Mouse (Mus musculus) MEL (cell line): ENCODE data around the gene Cd5.

Experiments used
- CTCF ChIP-seq, 3 experiments: IDR thresholded peaks in 2 of 3; conservative IDR thresholded peaks in 1 of 3; 2 replicates each; pipeline ENCODE4 v1.5.1; 2011 to 2012; ENCODE audit warnings: low read length in 3 of 3, low read depth in 2 of 3, mild to moderate bottlenecking in 2 of 3, improper control_type of control experiment in 1 of 3, inconsistent platforms in 1 of 3, mixed read lengths in 1 of 3, moderate library complexity in 1 of 3; ENCODE audit not compliant: control insufficient read depth in 1 of 3, insufficient read depth in 1 of 3, poor library complexity in 1 of 3, severe bottlenecking in 1 of 3
- EP300 ChIP-seq, 2 experiments: IDR thresholded peaks; 2 replicates each; pipeline ENCODE4 v1.6.1; 2011; ENCODE audit warnings: improper control_type of control experiment in 2 of 2, low read length in 2 of 2, low read depth in 1 of 2, mild to moderate bottlenecking in 1 of 2
- MAX ChIP-seq: IDR thresholded peaks from 2 replicates; pipeline ENCODE4 v1.6.1; 2011; ENCODE audit warnings: low read length, improper control_type of control experiment
- MAZ ChIP-seq: IDR thresholded peaks from 2 replicates; pipeline ENCODE4 v1.6.1; 2012; ENCODE audit warnings: low read depth, mild to moderate bottlenecking, inconsistent platforms, low read length, improper control_type of control experiment
- NRF1 ChIP-seq: IDR thresholded peaks from 2 replicates; pipeline ENCODE4 v1.6.1; 2014; ENCODE audit warnings: low read depth, mild to moderate bottlenecking, inconsistent platforms, low read length, improper control_type of control experiment, moderate library complexity; ENCODE audit not compliant: poor library complexity, insufficient read depth, severe bottlenecking
- POLR2A ChIP-seq, 2 experiments: IDR thresholded peaks; 2 replicates each; pipeline ENCODE4 v1.6.1; 2011 to 2012; ENCODE audit warnings: low read length in 2 of 2, mild to moderate bottlenecking in 2 of 2, control low read depth in 1 of 2, improper control_type of control experiment in 1 of 2, low read depth in 1 of 2, moderate library complexity in 1 of 2; ENCODE audit not compliant: control insufficient read depth in 1 of 2, insufficient read depth in 1 of 2, poor library complexity in 1 of 2
- USF1 ChIP-seq: IDR thresholded peaks from 2 replicates; pipeline ENCODE4 v1.6.1; 2014; ENCODE audit warnings: low read depth, mild to moderate bottlenecking, inconsistent platforms, low read length, improper control_type of control experiment, moderate library complexity

GRCm38 (mm10) chr19:10720524-10720923 is 18.3 kb downstream of the Cd5 start:
- TF ChIP-seq POLR2A (IDR thresholded peaks at IDR 0.05; ENCODE audit: control insufficient read depth in 1 of 2, insufficient read depth in 1 of 2, low read depth in 1 of 2, low read length in 2 of 2, poor library complexity in 1 of 2) (no peak), EP300 (IDR thresholded peaks at IDR 0.05; ENCODE audit: low read depth in 1 of 2, low read length in 2 of 2) (no peak), USF1 (no peak), MAX (no peak), CTCF (IDR thresholded peaks at IDR 0.05 in 2 of 3, conservative IDR thresholded peaks at IDR 0.05 in 1 of 3; ENCODE audit: control insufficient read depth in 1 of 3, insufficient read depth in 1 of 3, low read depth in 2 of 3, low read length in 3 of 3, poor library complexity in 1 of 3, severe bottlenecking in 1 of 3) (no peak), NRF1 (no peak), MAZ (no peak)
